In the genomic region with DNA sequence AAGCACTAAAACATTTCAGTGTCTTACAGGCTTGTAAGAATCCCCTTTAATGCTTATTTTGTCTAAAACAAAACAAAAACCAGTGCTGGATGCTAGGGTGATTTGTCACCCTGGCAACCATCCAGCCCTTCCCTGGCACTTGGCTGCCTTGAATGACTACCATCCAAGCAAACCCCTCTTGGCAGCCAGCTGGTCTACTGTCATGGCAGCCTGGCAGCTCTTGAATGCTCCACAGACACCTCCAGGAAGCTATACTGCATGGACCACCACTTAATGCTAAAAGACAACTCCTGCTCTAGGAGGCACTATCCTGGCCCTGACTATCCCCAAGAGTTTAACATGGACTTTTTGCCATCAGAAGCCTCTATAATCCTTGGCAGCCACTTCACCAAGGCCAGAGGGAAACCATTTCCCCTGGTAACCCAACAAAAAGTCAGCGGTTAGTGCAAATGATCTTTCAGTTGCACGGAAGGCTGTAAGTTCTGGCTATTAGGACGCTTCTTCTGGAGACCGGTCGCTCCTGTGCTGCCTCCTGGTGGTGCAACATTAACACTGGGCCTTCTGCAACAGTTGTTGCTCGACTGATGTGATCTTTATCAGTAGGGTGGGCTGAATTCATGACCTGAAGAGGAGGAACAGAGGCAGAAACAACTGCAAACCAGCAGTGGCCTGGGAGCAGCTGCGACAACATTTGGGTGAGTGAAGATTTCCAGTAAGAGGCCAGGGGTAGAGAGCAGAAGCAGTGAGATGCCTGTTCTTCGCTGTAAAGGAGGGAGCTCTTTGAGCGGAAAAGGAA, we compare ENCODE assay signal across 8 mouse cellular contexts. TPM values are rescaled to one million over a fixed set of nuclear protein-coding genes. Genes with fewer than 3 reads are reported as not detected.
A peak's percentile ranks its signal among the peaks of the same experiment; 100 is the strongest.
DNase-seq lines count a peak whose midpoint lies in the region; ATAC-seq and TF ChIP-seq lines count a peak whose summit lies in the region.

No protein-coding gene starts in this region.

- peaks cover 30% of the 10 kb centered on the region for H3K36me3 ChIP-seq in G1E (replicated peaks)
- H3K36me3 ChIP-seq in forebrain, embryonic 11.5 days (ENCODE audit: control insufficient read depth, insufficient read depth, low read length), result no peaks in the 10 kb centered on the region
- H3K36me3 ChIP-seq in lung, embryonic 15.5 days, result no peaks in the 10 kb centered on the region

- TF ChIP-seq CTCF in G1E (IDR thresholded peaks at IDR 0.05; ENCODE audit: low read depth, low read length), result peak; percentile 82

- peak; percentile 81 for DNase-seq in G1E (ENCODE audit: low spot score)
- DNase-seq in c-Kit-negative CD71-positive TER-119-positive erythroid progenitor cells, embryonic 14.5 days (ENCODE audit: low read depth, low spot score), result peak; percentile 64
- peak; percentile 82 for DNase-seq in forebrain, embryonic 11.5 days (ENCODE audit: low spot score)
- peak; percentile 31 for DNase-seq in heart, postnatal 25 days (ENCODE audit: low spot score)
- peak; percentile 58 for DNase-seq in large intestine, adult 2 months (ENCODE audit: low read depth, low spot score)
- peak; percentile 66 to 76 for DNase-seq in thymus, postnatal 10 days (ENCODE audit: low spot score in 2 of 2)

- H3K4me1 ChIP-seq in G1E (ENCODE audit: insufficient read depth, low read depth, low read length), result peaks cover 43% of the 10 kb centered on the region
- peaks cover 14% of the 10 kb centered on the region; the same call in 1 of the 2 replicates for H3K4me1 ChIP-seq in forebrain, embryonic 11.5 days (replicated peaks; ENCODE audit: control insufficient read depth, insufficient read depth, low read length)
- H3K4me1 ChIP-seq in lung, embryonic 15.5 days, result peaks cover 34% of the 10 kb centered on the region

- H3K9ac ChIP-seq in forebrain, embryonic 11.5 days (ENCODE audit: low read length), result peak overlapping the region; percentile 72
- H3K9ac ChIP-seq in lung, embryonic 15.5 days, result peak overlapping the region; percentile 46

- H3K4me2 ChIP-seq in forebrain, embryonic 11.5 days (ENCODE audit: low read depth, low read length, severe bottlenecking), result peak overlapping the region; percentile 93
- peak overlapping the region; percentile 91 for H3K4me2 ChIP-seq in lung, embryonic 15.5 days

- peaks cover 8% of the 10 kb centered on the region for H3K9me3 ChIP-seq in G1E (replicated peaks)
- no peaks in the 10 kb centered on the region; the same call in 1 of the 2 replicates for H3K9me3 ChIP-seq in forebrain, embryonic 11.5 days (ENCODE audit: control insufficient read depth, low read length)
- H3K9me3 ChIP-seq in lung, embryonic 15.5 days, result no peaks in the 10 kb centered on the region; the same call in 1 of the 2 replicates

- WGBS in forebrain, embryonic 11.5 days, result 13% methylated on average over 9 of the region's 9 CpGs
- WGBS in large intestine, adult 2 months, result under 1% methylated on average over 9 of the region's 9 CpGs
- 4% methylated on average over 9 of the region's 9 CpGs for WGBS in lung, embryonic 15.5 days

- peak overlapping the region; percentile 86 for H3K4me3 ChIP-seq in G1E (ENCODE audit: low read depth, low read length)
- H3K4me3 ChIP-seq in forebrain, embryonic 11.5 days (ENCODE audit: low read depth, low read length), result peak overlapping the region; percentile 58
- H3K4me3 ChIP-seq in lung, embryonic 15.5 days, result peak overlapping the region; percentile 90

- H3K27ac ChIP-seq in forebrain, embryonic 11.5 days (ENCODE audit: low read depth, low read length), result no peak overlapping the region
- H3K27ac ChIP-seq in lung, embryonic 15.5 days, result peak overlapping the region; percentile 89

- intact Hi-C loops in heart, postnatal 25 days (cut with DNase I), result loop anchor here (1.0 to 5.0 kb wide), 2 partner anchors 21 to 116 kb away; a partner anchor contains a TSS

- no peaks in the 10 kb centered on the region for H3K27me3 ChIP-seq in G1E (ENCODE audit: insufficient read depth, low read length)
- no peaks in the 10 kb centered on the region for H3K27me3 ChIP-seq in forebrain, embryonic 11.5 days (ENCODE audit: control insufficient read depth, insufficient read depth, low read length)
- H3K27me3 ChIP-seq in lung, embryonic 15.5 days, result no peaks in the 10 kb centered on the region

- no peak for ATAC-seq in G1E (ENCODE audit: extremely low read depth, insufficient number of reproducible peaks, low FRiP score, poor library complexity, severe bottlenecking)
- ATAC-seq in forebrain, embryonic 11.5 days (replicated peaks; ENCODE audit: low FRiP score), result no peak
- ATAC-seq in lung, embryonic 15.5 days (ENCODE audit: borderline replicate concordance, extremely low read depth, low FRiP score, low TSS enrichment), result peak; percentile 39; the same call in 1 of the 2 replicates
- ATAC-seq in neutrophil, adult 5-6 weeks (ENCODE audit: extremely low read depth, insufficient number of reproducible peaks, low FRiP score, poor library complexity, severe bottlenecking), result peak; percentile 69

RNA-seq across cellular contexts. Expression of a gene that starts 1.0 kb away (rescaled TPM):
- 71.4 and 78.3 TPM in 2 replicates for total RNA-seq in G1E (2014; fragmentation: Nextera tagmentation)
- total RNA-seq in G1E (2017), result 122 and 148 TPM in 2 replicates
- polyA plus RNA-seq in G1E (2012), result 585 and 591 TPM in 2 replicates
- polyA plus RNA-seq in forebrain, embryonic 11.5 days (2014; fragmentation: Nextera tagmentation; extraction: Ambion mirVana), result 39.5 and 42.9 TPM in 2 replicates
- total RNA-seq in heart, postnatal 25 days (2021), result 10 to 100 TPM; 32.2 to 35.3 TPM
- polyA plus RNA-seq in large intestine, adult 2 months (2012; rRNA removed), result 58.2 and 60.1 TPM in 2 replicates
- polyA plus RNA-seq in lung, embryonic 15.5 days (2015; fragmentation: Nextera tagmentation; extraction: Ambion mirVana), result 119 and 127 TPM in 2 replicates
- 49.8 and 55.4 TPM in 2 replicates for total RNA-seq in neutrophil, adult 5-6 weeks (2017)

RNA-seq across cellular contexts. Expression of a gene that starts 10.8 kb away (rescaled TPM):
- total RNA-seq in G1E (2014; fragmentation: Nextera tagmentation), result 17.5 and 24.8 TPM in 2 replicates
- 7.0 and 7.3 TPM in 2 replicates for total RNA-seq in G1E (2017)
- polyA plus RNA-seq in G1E (2012), result 43.3 and 47.9 TPM in 2 replicates
- 17.0 and 18.2 TPM in 2 replicates for polyA plus RNA-seq in forebrain, embryonic 11.5 days (2014; fragmentation: Nextera tagmentation; extraction: Ambion mirVana)
- total RNA-seq in heart, postnatal 25 days (2021), result 10 to 100 TPM; 30.5 to 32.0 TPM
- polyA plus RNA-seq in large intestine, adult 2 months (2012; rRNA removed), result 11.3 and 16.1 TPM in 2 replicates
- 12.7 and 13.9 TPM in 2 replicates for polyA plus RNA-seq in lung, embryonic 15.5 days (2015; fragmentation: Nextera tagmentation; extraction: Ambion mirVana)
- total RNA-seq in neutrophil, adult 5-6 weeks (2017), result 11.5 and 13.2 TPM in 2 replicates

RNA-seq across cellular contexts. Expression of a gene that starts 39.3 kb away (rescaled TPM):
- total RNA-seq in G1E (2014; fragmentation: Nextera tagmentation), result not detected in 2 replicates
- total RNA-seq in G1E (2017), result 0.12 and 0.22 TPM in 2 replicates
- not detected in 2 replicates for polyA plus RNA-seq in G1E (2012)
- polyA plus RNA-seq in forebrain, embryonic 11.5 days (2014; fragmentation: Nextera tagmentation; extraction: Ambion mirVana), result 0.11 and 0.12 TPM in 2 replicates
- total RNA-seq in heart, postnatal 25 days (2021), result not detected
- 0.25 and 0.48 TPM in 2 replicates for polyA plus RNA-seq in large intestine, adult 2 months (2012; rRNA removed)
- 0.03 and 0.04 TPM in 2 replicates for polyA plus RNA-seq in lung, embryonic 15.5 days (2015; fragmentation: Nextera tagmentation; extraction: Ambion mirVana)
- total RNA-seq in neutrophil, adult 5-6 weeks (2017), result not detected in 2 replicates

Comparison
In these comparisons a context has a peak if more than half of its experiments do, and no peak if none do; other contexts are left out.
1. ATAC-seq: peak in lung, embryonic 15.5 days (single experiment) and neutrophil, adult 5-6 weeks (single experiment); none in G1E (single experiment) and forebrain, embryonic 11.5 days (single experiment).
2. DNase-seq: peak in every context shown above with its lines; median percentile 82 in forebrain, embryonic 11.5 days; 81 in G1E; 71 in thymus, postnatal 10 days; 64 in c-Kit-negative CD71-positive TER-119-positive erythroid progenitor cells, embryonic 14.5 days; 58 in large intestine, adult 2 months; 31 in heart, postnatal 25 days.
3. Peak in every context shown above with its lines, with median percentiles within 50 percentile points of each other: H3K4me3 ChIP-seq.